8 mouse cellular contexts compared by ENCODE assay signal in genomic region chr14:122107481-122108214, GRCm38 (mm10). TPM values are rescaled to one million over a fixed set of nuclear protein-coding genes. Genes with fewer than 3 reads are reported as not detected.
DNase-seq lines count a peak whose midpoint lies in the region; ATAC-seq and TF ChIP-seq lines count a peak whose summit lies in the region.

No protein-coding gene starts in this region.

- H3K27me3 ChIP-seq in forebrain, embryonic 13.5 days: no peaks in the 10 kb centered on the region
- H3K27me3 ChIP-seq in intestine, postnatal 0 days (replicated peaks; ENCODE audit: control insufficient read depth, insufficient read depth, low read length): no peaks in the 10 kb centered on the region
- no peaks in the 10 kb centered on the region for H3K27me3 ChIP-seq in liver, postnatal 0 days (ENCODE audit: insufficient read depth, low read length)

- H3K36me3 ChIP-seq in forebrain, embryonic 13.5 days (ENCODE audit: poor library complexity, severe bottlenecking): peaks cover 11% of the 10 kb centered on the region
- H3K36me3 ChIP-seq in intestine, postnatal 0 days (ENCODE audit: control insufficient read depth, insufficient read depth): 0 out of 2 replicates have a peak, but pooled peaks cover 13% of the 10 kb centered on the region
- H3K36me3 ChIP-seq in liver, postnatal 0 days (replicated peaks; ENCODE audit: insufficient read depth, low read length): peaks cover 8% of the 10 kb centered on the region; the same call in 1 of the 2 replicates

- ATAC-seq in forebrain, embryonic 13.5 days: no peak; the same call in 1 of the 2 replicates
- peak; percentile 68 for ATAC-seq in intestine, postnatal 0 days
- ATAC-seq in liver, postnatal 0 days: peak; percentile 26

- H3K9me3 ChIP-seq in forebrain, embryonic 13.5 days (replicated peaks): no peaks in the 10 kb centered on the region
- H3K9me3 ChIP-seq in intestine, postnatal 0 days (ENCODE audit: control insufficient read depth): no peaks in the 10 kb centered on the region
- H3K9me3 ChIP-seq in liver, postnatal 0 days (ENCODE audit: low read length): no peaks in the 10 kb centered on the region

- H3K4me1 ChIP-seq in forebrain, embryonic 13.5 days: peaks cover 42% of the 10 kb centered on the region
- H3K4me1 ChIP-seq in intestine, postnatal 0 days (replicated peaks; ENCODE audit: control insufficient read depth, insufficient read depth, low read length): no peaks in the 10 kb centered on the region
- peaks cover 34% of the 10 kb centered on the region for H3K4me1 ChIP-seq in liver, postnatal 0 days (ENCODE audit: insufficient read depth)

- no peak for TF ChIP-seq EP300 in liver, postnatal 0 days (IDR thresholded peaks at IDR 0.05; ENCODE audit: low read depth)

- H3K4me3 ChIP-seq in forebrain, embryonic 13.5 days: peak overlapping the region; percentile 99
- peak overlapping the region; percentile 85 for H3K4me3 ChIP-seq in intestine, postnatal 0 days (ENCODE audit: low read depth, low read length)
- peak overlapping the region; percentile 99 for H3K4me3 ChIP-seq in liver, postnatal 0 days (ENCODE audit: low read depth, low read length)

- 5% methylated on average over 44 of the region's 44 CpGs for WGBS in forebrain, embryonic 13.5 days
- 3% methylated on average over 44 of the region's 44 CpGs for WGBS in intestine, postnatal 0 days
- 3% methylated on average over 42 of the region's 44 CpGs for WGBS in liver, postnatal 0 days (ENCODE audit: insufficient replicate concordance)

- intact Hi-C loops in heart, postnatal 36 days (cut with DNase I): loop anchor here (2.0 kb wide), 1 partner anchor 231 kb away; no protein-coding TSS in a partner anchor

- H3K9ac ChIP-seq in forebrain, embryonic 13.5 days: peak overlapping the region; percentile 95
- H3K9ac ChIP-seq in intestine, postnatal 0 days (ENCODE audit: low read depth, low read length): peak overlapping the region; percentile 99
- H3K9ac ChIP-seq in liver, postnatal 0 days (replicated peaks): peak overlapping the region; percentile 99

- DNase-seq in heart, adult 11 months: peak; percentile 90
- no peak for DNase-seq in heart, postnatal 36 days
- DNase-seq in Muller cell, postnatal 12 days (ENCODE audit: inconsistent ontology term): peak; percentile 19
- peak; percentile 68 for DNase-seq in liver, postnatal 0 days
- peak; percentile 40 for DNase-seq in spleen, adult 12 weeks (ENCODE audit: low spot score)
- DNase-seq in right cerebral cortex, postnatal 25 days: no peak

- H3K4me2 ChIP-seq in forebrain, embryonic 13.5 days: peak overlapping the region; percentile 87
- H3K4me2 ChIP-seq in intestine, postnatal 0 days (replicated peaks; ENCODE audit: low read depth): peak overlapping the region; percentile 65
- H3K4me2 ChIP-seq in liver, postnatal 0 days (ENCODE audit: low read depth, low read length): peak overlapping the region; percentile 93

- H3K27ac ChIP-seq in forebrain, embryonic 13.5 days: peak overlapping the region; percentile 92
- peak overlapping the region; percentile 99 for H3K27ac ChIP-seq in intestine, postnatal 0 days (ENCODE audit: low read depth, low read length)
- H3K27ac ChIP-seq in liver, postnatal 0 days (ENCODE audit: low read depth): peak overlapping the region; percentile 99

- peak; percentile 62 for TF ChIP-seq CTCF in intestine, postnatal 0 days (IDR thresholded peaks at IDR 0.05; ENCODE audit: low read depth)
- peak; percentile 40 for TF ChIP-seq CTCF in liver, postnatal 0 days (IDR thresholded peaks at IDR 0.05; ENCODE audit: low read depth)

RNA-seq across cellular contexts. Expression of gene Tm9sf2, which starts 0.8 kb away (rescaled TPM):
- 100 to 1,000 TPM; 128 to 132 TPM for total RNA-seq in heart, postnatal 36 days (2021)
- polyA plus RNA-seq in forebrain, embryonic 13.5 days (2015; fragmentation: Nextera tagmentation; extraction: Ambion mirVana): 103 and 112 TPM in 2 replicates
- 295 TPM in 2 replicates for polyA plus RNA-seq in intestine, postnatal 0 days (2015; fragmentation: Nextera tagmentation; extraction: Ambion mirVana)
- 99.3 and 107 TPM in 2 replicates for polyA plus RNA-seq in liver, postnatal 0 days (2015; fragmentation: Nextera tagmentation; extraction: Ambion mirVana)

Comparison
In these comparisons a context has a peak if more than half of its experiments do, and no peak if none do; other contexts are left out.
1. DNase-seq: peak in heart, adult 11 months (single experiment), Muller cell, postnatal 12 days (single experiment), liver, postnatal 0 days (single experiment) and spleen, adult 12 weeks (single experiment); none in heart, postnatal 36 days (0 of 2) and right cerebral cortex, postnatal 25 days (single experiment).
2. Peak in every context shown above with its lines, with median percentiles within 50 percentile points of each other: H3K27ac ChIP-seq, H3K4me2 ChIP-seq, H3K4me3 ChIP-seq and H3K9ac ChIP-seq.